Mouse (Mus musculus) frontal cortex, adult 2 months (tissue): Measurements from ENCODE around the gene Rapgef1. TPM values are rescaled to one million over a fixed set of nuclear protein-coding genes. Genes with fewer than 3 reads are reported as not detected.
"Not testable (repeated sequence)": the region's sequence is repeated elsewhere in the genome, so short reads cannot be mapped to it uniquely, and the experiment has no call there.

Source experiments
- DNase-seq, 2 experiments: peaks; one replicate each; pipeline ENCODE4 v3.0.0; 2022; ENCODE audit warnings: low spot score in 1 of 2; ENCODE audit errors: extremely low spot score in 1 of 2
- polyA plus RNA-seq: library from polyadenylated mRNA; depleted of rRNA; stranded (reverse); fragments of >200 nt; gene quantifications from 2 replicates; pipeline ENCODE4 v1.2.3, GENCODE M21; 2012

Gene Rapgef1
- polyA plus RNA-seq, 1 experiment, result 80.1 TPM

DNA sequence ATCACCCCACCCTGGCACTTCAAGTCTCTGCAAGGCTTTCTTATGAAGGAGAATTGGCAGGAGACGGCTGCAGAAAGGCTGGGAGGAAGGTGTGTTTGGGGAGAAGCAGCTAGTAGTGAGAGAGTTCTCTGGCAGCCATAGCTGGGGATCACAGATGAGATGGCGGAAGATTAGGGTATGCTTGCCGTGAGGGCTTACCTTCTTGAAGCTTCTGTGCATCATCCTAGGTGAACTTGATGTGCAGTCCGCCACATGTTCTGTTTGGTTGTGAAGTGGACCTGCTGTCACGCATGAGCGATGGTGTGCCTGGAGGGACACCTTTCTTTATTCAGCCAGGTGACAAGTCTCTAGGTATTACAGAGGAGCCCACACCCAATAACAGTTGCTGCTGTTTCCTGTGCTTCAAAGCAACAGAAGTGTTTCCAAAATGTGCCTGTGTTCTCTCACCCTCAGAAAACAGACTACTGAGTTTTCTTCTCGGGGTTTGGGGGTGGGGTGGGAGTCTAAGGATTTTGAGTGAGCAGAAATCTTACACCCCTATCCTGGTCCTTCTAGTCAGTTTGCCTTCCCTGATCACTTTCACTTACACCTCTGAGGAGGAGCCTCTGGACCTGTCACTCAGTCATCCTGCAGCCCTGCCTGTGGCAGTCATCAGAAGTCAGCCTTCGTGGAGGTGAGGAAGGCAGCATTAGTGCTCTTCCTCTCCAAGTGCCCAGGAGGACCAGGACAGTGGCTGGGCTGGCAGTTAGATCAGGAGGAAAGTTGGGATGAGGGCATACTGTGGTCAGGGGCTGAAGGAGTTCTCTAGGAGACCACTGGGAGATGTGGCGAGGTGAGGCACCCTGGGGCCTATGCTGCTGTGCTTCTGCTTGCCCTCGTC is 2.8 kb downstream of the Rapgef1 start:
- no peak for DNase-seq

DNA sequence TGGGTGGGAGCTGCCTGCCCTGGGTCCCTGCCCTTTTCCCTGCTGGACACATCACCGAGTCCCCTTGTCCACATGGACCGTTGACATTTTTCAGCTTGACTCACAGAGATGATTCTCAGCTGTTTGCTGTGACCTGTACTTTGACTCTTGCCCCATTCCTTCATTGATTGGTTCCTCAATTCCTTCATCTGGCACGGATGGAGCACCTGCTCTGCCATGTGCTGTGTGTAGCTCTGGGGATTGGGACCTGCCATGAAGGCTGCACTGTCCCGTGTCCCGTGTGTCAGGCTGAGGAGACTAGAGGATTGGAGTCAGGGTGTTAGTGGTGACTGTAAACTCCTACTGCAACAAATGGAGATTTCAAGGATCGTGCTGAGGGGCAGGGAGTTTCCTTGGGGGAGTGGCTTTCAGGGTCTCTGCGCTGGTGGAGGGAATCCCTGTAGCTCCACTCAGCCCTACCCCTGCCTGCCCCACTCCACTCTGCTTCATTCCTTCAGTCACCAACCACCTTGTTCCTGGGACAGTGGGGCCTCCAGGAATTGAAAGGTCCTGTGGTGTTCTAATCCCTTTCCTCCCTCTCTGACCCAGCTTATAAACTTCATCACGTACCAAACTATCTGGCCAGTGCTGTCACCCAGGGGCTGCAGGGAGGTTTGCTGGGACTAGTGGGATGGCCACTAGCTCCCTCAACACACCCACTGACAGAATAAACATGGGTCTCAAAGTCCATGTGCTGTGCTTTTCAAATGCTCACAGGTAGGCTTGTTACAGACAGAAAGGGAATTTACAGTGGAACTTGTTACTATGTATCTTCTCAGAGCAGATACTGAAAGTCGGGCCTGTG is 3.9 kb downstream of the Rapgef1 start:
- DNase-seq, result no peak

DNA sequence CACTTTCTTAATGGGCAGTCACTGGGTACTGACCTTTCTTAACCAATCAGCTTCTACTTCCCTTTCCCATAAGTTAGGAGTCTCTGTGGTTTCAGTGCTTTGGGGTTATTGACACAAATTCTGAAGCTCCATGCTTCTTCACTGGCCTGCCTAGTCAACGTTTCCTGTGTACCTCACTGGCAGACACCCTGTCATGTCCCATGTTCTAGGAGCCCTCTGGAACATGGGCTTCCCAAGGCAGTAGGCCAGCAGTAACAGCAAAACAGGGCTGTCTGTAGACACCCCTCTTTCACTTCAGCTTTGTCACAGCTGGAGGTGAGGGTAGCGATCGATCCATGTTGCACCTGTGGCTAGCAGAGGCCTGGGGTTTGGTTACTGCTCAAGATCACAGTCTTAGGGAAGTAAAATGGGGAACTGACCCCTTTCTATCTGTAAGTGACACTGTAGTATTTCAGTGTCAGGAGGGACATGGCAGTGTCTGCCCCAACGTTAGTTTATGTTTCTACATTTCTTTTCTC is 4.6 kb downstream of the Rapgef1 start:
- no peak for DNase-seq

DNA sequence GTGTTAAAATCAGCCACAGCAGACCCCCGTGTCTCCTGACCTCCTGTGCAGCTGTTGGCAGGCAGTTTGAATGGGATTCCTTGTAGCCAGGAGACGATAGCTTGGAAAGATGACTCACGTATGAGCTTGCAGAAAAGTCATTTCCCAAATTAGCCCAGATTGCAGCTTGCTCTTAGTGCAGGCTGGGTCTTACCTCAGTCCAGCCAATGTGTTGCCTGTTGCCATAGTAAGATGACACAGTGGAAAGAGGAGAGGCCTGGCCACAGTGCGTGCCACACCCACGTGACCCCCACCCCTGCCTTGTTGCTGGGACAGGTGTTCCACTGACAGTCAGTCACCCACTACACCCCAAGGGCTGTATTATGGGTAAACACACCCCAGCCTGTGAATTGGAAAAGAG is 5.2 kb downstream of the Rapgef1 start:
- peak in 1 of 2 experiments; percentile 67 for DNase-seq

DNA sequence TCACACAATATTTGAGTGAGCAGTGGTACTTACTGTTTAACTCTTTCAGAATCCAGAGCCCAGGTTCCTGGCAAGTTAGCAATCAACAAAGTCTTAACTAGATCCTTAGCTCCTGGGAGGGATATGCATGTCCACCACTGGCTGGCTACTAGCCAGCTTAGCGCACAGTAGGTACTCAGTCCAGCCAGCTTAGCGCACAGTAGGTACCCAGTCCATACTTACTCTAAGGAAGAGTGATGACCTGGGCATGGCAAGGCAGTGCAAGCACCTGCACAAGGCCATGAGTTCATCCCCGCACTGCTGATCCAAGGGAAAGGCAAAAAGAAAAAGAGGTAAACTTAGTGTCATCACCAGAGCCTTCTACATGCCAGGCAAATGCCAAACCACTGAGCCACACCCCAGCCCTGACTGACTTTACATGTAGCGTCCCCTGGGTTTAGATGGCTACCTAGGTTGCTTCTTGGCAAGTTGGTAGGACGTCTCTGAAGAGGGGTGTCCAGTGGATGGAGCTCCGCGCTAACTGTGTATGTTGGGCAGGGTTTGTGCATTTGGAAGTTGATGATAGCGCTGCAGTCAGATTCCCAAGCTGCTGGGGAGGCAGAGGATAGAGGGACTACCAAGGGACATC is 6.2 kb downstream of the Rapgef1 start:
- no peak for DNase-seq

DNA sequence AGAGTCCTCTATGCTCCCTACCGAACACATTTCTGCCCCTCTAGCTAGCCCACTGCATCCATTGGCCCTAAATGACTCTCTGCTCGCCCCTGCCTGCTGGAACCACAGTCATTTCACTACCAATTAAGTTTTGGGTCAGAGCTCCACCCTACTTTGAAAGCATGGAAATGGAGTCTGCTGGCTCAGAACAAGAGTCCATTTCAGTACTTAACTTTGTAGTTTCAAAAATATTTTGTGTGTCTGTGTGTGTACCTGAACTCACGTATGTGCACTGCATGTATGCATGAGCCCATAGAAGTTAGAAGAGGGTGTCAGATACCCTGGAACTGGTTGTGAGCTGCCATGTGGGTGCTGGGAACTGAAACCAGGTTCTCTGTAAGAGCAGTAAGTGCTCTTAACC is 7.8 kb downstream of the Rapgef1 start:
- peak in 1 of 2 experiments; percentile 0 for DNase-seq

DNA sequence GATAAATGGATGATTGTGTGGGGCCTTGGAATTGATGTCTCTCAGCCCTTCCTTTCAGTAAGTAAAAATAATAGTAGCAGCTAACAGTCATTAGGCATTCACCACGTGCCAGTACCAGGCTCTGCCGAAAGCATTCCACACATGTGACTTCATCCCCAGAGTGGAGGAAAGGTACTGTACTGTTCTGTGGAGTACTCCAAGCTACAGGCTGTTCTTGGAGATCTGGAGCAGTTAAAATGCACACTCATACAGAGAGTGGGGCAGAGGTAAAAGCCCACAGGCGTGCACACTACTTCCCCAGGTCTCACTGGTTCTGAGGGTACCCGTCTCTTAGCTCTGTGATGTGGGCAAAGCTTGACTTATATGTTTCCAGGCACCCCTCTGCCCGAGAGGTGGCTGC is 8.7 kb downstream of the Rapgef1 start:
- DNase-seq, result no peak

DNA sequence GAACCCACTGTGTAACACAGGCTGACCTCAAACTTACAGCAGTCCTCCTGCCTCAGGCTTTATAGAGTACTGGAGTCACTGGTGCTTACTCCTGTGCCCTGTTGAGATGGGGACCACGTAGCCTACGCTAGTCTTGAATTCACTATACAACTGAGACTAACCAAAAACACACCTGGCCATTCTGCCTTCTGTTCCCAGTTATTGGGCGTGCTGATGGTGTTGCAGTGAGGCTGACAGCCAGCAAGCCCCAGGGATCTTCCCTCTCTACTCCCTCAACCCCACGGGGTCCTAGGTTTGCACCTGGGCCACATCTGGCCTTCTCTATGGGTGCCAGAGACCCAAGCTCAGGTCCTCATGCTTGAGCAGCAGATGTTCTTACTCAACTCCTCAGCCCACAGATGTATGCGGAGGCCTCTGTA is 9.3 kb downstream of the Rapgef1 start:
- DNase-seq, result no peak

DNA sequence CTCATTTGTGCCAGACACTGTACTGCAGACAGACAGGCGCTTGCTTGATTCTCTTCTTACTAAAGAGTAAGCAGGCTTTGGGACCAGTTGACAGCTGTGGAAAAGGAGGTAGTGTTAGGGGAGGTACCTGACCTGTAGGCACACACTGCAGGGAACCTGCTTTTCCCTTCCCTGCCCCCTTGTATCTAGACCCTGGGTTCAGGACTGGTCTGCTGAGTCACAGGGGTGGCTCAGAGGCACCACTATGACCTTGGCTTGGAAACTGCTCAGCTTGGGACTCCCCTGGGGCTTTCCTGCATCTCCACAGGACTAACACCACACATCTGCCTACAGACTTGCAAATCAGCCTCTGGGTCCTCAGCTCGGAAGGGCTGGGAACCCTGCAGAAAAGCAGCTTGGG is 9.8 kb downstream of the Rapgef1 start:
- no peak for DNase-seq

DNA sequence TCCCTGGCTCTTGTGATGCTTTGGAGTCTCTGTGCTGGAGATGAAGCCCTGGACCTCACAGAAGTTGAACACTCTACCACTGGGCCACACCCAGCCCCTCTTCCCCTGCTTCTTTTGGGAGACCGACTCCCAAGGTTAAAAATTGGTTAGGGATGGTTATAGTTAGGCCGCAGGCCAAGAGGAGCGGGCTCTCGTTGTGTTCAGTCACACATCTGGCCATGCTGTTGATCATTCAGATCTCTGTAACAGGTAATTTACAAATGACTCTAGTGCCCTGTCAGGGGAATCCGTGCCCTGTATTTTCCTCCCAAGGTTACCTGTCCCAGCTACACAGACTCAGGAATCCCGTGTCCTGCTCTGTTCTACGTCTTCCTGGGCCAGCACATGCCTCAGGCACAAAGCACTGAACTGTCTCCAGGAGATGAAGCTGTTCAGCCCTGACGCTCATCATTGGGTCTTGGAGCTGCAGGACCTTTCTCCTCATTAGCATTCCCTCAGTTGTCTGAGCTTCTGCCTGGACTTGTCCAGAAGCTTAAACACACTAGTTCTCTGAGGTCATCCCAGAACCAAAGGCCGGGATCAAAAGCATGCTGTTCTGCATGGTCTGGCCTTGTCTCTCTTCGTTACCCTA is 10.7 kb downstream of the Rapgef1 start:
- no peak for DNase-seq

DNA sequence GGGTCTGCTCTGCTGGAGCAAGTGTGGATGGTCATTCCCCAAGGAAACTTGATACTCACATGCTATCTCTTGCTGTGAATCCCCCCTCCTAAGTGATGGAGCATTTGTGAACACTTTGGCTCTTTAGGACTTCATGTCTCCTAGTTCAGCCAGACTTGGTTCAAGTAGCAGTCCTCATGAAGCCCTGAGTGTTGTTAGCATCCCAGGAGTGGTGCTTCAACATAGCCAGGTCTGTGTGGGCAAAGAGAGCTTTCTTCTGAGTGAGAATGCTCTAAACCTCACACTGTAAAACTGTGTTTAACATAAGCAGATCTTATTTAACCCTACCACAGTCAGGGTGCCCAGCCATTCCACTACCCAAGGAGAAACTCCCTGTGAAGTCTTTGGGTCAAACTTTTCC is 11.5 kb downstream of the Rapgef1 start:
- no peak for DNase-seq

DNA sequence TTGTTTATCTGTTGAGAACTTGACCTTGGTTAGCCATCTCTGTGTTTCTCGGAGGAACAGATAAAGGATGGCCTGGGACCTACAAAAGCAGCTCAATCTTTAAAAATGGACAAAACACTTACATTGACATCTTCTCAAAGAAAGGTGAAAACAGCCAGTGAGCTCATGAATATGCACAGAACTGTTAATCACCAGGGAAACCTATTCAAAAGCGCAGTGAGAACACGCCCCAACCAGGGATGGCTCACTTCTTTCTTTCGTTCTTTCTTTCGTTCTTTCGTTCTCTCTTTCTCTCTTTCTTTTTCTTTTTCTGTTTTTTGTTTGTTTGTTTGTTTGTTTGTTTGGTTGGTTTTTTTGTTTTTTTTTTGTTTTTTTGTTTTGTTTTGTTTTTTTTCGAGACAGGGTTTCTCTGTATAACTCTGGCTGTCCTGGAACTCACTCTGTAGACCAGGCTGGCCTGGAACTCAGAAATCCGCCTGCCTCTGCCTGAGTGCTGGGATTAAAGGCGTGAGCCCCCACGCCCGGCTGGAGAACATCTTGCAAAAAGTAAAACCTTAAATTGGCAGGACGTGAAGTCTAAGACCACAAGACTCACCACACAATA is 12.1 kb downstream of the Rapgef1 start:
- DNase-seq, result not testable (repeated sequence)

DNA sequence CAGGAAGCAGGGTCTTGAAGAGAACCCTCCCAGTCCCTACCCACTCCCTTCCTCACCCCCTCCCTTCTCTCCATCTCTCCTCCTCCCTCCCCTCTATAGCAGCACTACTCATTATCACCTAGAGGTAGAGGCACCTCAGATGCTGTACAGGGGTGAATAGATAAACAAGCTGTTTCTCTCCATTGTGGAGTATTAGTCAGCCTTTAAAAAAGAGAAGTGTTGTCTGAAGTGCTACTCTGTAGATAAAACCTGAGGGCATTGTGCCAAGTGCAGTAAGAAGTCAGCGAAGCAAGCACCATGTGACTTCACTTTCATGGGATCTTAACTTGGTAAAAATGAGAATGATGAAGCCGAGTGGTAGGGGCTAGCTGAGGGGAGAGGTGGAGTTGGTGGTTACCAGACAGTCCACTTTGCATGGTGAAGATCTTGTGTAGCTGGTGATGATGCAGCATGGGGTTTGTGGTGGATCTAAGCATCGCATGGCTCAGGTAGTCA is 12.7 kb downstream of the Rapgef1 start:
- DNase-seq, result no peak

DNA sequence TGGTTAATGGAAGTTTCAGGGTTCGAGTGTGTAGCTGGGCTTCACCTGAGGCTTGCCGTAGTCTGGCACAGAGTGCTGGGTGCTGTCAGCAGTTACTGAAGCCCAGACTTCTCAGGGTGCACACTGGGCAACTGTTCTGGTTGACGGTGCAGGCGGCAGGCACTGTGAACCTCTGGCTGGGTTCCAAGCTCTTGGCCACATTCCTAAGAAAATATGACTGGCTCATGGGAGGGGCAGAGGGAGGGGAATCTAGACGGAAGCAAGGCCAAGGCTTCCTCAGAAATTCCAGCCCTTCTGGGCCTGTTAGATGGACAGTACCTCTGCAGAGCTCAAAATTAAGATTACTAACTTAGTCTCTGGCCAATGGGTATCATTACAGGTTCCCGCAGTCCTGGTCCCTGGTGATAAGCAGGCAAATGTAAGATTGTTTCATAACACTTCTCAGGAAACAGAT is 13.6 kb downstream of the Rapgef1 start:
- DNase-seq, result peak in 1 of 2 experiments; percentile 68

DNA sequence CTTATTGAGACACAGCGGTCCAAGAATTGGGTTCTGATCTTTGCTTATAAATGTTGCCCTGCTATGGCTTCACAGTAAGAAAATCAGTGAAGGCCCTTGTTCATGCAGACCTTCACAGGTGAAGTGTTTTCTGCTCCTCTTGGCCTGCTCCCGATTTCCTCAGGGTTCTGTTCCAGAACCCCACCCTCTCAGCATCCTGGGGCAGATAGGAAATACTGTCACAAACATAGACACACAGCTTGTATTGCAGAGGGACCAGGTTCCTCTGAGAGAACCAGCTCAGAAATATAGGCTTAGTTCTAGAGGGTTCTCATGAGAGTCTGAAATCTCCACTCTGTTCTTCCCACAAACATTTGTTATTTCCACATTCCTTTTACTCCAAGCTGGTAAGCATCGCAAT is 14.3 kb downstream of the Rapgef1 start:
- no peak for DNase-seq

DNA sequence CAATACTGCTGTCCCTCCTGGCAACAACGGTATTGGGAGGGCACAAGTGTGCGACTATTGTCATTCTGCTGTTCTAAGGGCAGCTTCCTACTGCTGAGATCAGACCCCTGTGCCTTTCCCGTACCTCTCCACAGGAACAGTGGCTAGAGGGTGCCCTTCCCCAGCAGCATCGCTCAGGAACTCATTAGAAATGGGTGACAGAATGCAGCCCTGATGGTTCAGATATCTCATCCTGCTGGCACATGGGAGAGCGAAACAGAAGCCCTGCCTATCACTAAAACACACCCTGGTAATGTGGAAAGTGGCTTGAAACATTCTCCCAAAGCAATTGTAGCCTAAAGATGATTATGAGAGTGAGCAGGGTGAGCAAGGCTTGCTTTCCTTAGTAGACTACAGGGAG is 15.0 kb downstream of the Rapgef1 start:
- no peak for DNase-seq

DNA sequence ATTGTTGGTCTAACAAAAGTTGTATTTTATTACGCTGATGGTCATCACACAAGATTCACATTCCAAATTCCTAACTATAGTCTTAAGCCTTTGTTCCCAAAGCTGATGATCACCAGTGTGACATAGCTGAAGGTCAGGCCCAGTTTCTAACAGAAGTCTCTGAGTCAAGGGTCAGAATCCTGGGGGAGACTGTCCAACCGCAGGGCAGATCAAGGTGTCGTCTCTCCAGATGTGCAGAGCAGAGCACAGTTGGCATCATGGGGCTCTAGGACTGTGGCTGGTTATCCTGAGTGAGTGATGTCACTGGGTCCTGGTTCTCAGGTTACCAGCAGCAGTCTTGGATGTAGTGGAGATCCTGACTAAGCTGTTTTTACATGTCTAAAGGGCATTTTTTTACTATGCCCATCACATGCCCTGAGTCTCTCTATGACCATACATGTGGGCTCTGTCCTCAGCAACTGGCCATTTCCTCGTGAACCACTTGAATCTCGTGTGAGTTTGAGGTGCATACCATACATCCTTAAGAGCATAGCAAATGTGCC is 16.5 kb downstream of the Rapgef1 start:
- no peak for DNase-seq

DNA sequence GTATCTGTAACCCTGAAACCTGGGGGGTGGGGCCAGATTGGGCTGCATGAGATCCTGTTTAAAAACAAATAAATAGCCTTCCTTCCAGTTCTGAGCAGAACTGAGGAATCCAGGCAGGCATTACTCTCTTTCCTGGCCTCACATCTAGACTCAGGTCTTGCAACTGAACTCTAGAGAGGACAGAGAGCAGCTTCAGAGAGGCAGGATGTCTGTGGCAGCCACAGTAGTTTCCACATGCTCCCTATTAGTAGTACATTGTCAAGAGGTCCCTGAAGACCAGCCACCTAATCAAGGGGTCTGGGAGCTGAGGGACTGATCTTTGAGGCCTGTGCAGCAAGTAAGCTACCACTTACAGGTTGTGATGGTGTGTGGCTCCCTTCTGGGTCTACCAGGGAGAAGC is 18.0 kb downstream of the Rapgef1 start:
- DNase-seq, result no peak

DNA sequence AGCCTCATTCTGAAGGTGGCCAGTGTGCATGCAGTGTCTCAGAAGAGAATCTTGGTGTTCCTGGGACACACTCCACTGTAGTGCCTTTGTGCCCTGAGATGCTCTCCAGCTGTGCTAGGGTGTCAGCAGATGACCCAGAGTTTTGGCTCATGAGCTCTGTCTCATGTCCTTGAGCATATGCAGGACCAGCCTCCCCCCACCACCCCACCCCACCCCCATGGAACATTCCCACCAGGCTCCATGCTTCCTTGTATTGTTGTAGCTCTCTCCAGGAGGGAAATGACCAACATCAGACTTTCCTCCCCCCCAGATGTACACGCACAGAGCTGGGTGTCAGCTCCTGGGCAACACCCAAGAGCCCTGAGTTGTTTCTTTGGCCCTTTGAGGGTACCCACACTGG is 19.9 kb downstream of the Rapgef1 start:
- DNase-seq, result no peak
